Mouse (Mus musculus) kidney, postnatal 4 days (tissue): ENCODE data around the gene Maml3.

Source experiments
- DNase-seq, 2 experiments: peaks; one replicate each; pipeline ENCODE4 v3.0.0; 2021; ENCODE audit warnings: mixed read lengths in 2 of 2

The Maml3 gene

GRCm38 (mm10) chr3:51695713-51696112, 409.2 kb downstream of the Maml3 start:
- no peak for DNase-seq

- no peak for DNase-seq
Observed at GRCm38 (mm10) chr3:51694576-51694975, 410.3 kb downstream of the Maml3 start.

GRCm38 (mm10) chr3:51693196-51693595, 411.7 kb downstream of the Maml3 start:
- DNase-seq: no peak

GRCm38 (mm10) chr3:51688725-51689124, 416.2 kb downstream of the Maml3 start:
- DNase-seq: no peak

GRCm38 (mm10) chr3:51686791-51687190, 418.1 kb downstream of the Maml3 start:
- DNase-seq: no peak

GRCm38 (mm10) chr3:51686316-51686715, 418.6 kb downstream of the Maml3 start:
- DNase-seq: no peak

- DNase-seq: no peak
Observed at GRCm38 (mm10) chr3:51685539-51685938, 419.3 kb downstream of the Maml3 start.

GRCm38 (mm10) chr3:51674963-51675362, 429.9 kb downstream of the Maml3 start:
- DNase-seq: no peak

GRCm38 (mm10) chr3:51673408-51674086, 431.3 kb downstream of the Maml3 start:
- peak; percentile 79 to 86 for DNase-seq

- no peak for DNase-seq
Observed at GRCm38 (mm10) chr3:51672631-51673030, 432.2 kb downstream of the Maml3 start.

GRCm38 (mm10) chr3:51671071-51671469, 433.8 kb downstream of the Maml3 start:
- DNase-seq: no peak

- DNase-seq: no peak
Observed at GRCm38 (mm10) chr3:51670414-51671070, 434.3 kb downstream of the Maml3 start.

GRCm38 (mm10) chr3:51668607-51669006, 436.3 kb downstream of the Maml3 start:
- no peak for DNase-seq

GRCm38 (mm10) chr3:51662557-51662956, 442.3 kb downstream of the Maml3 start:
- no peak for DNase-seq

GRCm38 (mm10) chr3:51661880-51662550, 442.9 kb downstream of the Maml3 start:
- DNase-seq: no peak

GRCm38 (mm10) chr3:51661376-51661775, 443.5 kb downstream of the Maml3 start:
- DNase-seq: no peak

- no peak for DNase-seq
Observed at GRCm38 (mm10) chr3:51660821-51661276, 444.0 kb downstream of the Maml3 start.

GRCm38 (mm10) chr3:51660060-51660459, 444.8 kb downstream of the Maml3 start, which contains the start of gene Mgst2:
Gene Mgst2 (plus strand): TSS chr3:51660360.
- DNase-seq: no peak

GRCm38 (mm10) chr3:51659415-51659814, 445.5 kb downstream of the Maml3 start:
- no peak for DNase-seq

GRCm38 (mm10) chr3:51654303-51655055, 450.4 kb downstream of the Maml3 start:
- no peak for DNase-seq

- DNase-seq: peak; percentile 58 to 72
Observed at GRCm38 (mm10) chr3:51652701-51653100, 452.2 kb downstream of the Maml3 start.

GRCm38 (mm10) chr3:51652292-51652691, 452.6 kb downstream of the Maml3 start:
- peak; percentile 83 to 90 for DNase-seq

GRCm38 (mm10) chr3:51651149-51651548, 453.7 kb downstream of the Maml3 start:
- DNase-seq: peak in 1 of 2 experiments; percentile 12
